Mouse (Mus musculus) midbrain, postnatal 0 days (tissue): ENCODE measurements at regions not wholly inside any gene's neighbourhood (a gene's known extent, or its start where the extent isn't known, plus 50 kb on each side); places are given as distances from the start of the nearest gene placed in this dataset.

Experiments used
- ATAC-seq: fragments of 200-750 bp; cut with Nextera tagmentation; 2 replicates; pipeline ENCODE4 v1.8.0; 2017; ENCODE audit warnings: moderate number of reproducible peaks, mild to moderate bottlenecking, moderate TSS enrichment, moderate library complexity; ENCODE audit not compliant: low FRiP score
- DNase-seq: peaks from one replicate; pipeline ENCODE4 v3.0.0-alpha.2; 2015; ENCODE audit warnings: low spot score
- H3K27ac ChIP-seq: fragments of 300-500 bp; sonication (generic); 2 replicates; pipeline ENCODE4 v1.5.1; 2014; ENCODE audit warnings: low read depth, mild to moderate bottlenecking, low read length, mixed read lengths
- H3K27me3 ChIP-seq: fragments of 300-500 bp; sonication (generic); 2 replicates; pipeline ENCODE4 v1.6.1; 2014; ENCODE audit warnings: low read length, control low read depth, mixed read lengths; ENCODE audit not compliant: insufficient read depth
- H3K36me3 ChIP-seq: fragments of 300-500 bp; sonication (generic); 2 replicates; pipeline ENCODE4 v1.6.1; 2014; ENCODE audit warnings: low read length, control low read depth, mixed read lengths; ENCODE audit not compliant: insufficient read depth
- H3K4me1 ChIP-seq: fragments of 300-500 bp; sonication (generic); 2 replicates; pipeline ENCODE4 v1.6.1; 2014; ENCODE audit warnings: mild to moderate bottlenecking, control low read depth, antibody characterized with exemption, low read length, mixed read lengths; ENCODE audit not compliant: insufficient read depth
- H3K4me2 ChIP-seq: fragments of 300-500 bp; sonication (generic); 2 replicates; pipeline ENCODE4 v1.6.1; 2014; ENCODE audit warnings: low read depth, mild to moderate bottlenecking, low read length, mixed read lengths; ENCODE audit not compliant: poor library complexity, severe bottlenecking
- H3K4me3 ChIP-seq: fragments of 300-500 bp; sonication (generic); 2 replicates; pipeline ENCODE4 v1.5.1; 2014; ENCODE audit warnings: low read depth, mild to moderate bottlenecking, low read length, moderate library complexity
- H3K9ac ChIP-seq: fragments of 300-500 bp; sonication (generic); replicated peaks from 2 replicates; pipeline ENCODE4 v1.6.1; 2014; ENCODE audit warnings: mild to moderate bottlenecking, low read length, moderate library complexity, mixed read lengths; ENCODE audit not compliant: poor library complexity, severe bottlenecking
- H3K9me3 ChIP-seq: fragments of 300-500 bp; sonication (generic); 2 replicates; pipeline ENCODE4 v1.6.1; 2016; ENCODE audit warnings: low read length, control low read depth
- CTCF ChIP-seq: IDR thresholded peaks from 2 replicates; pipeline ENCODE4 v1.5.1; 2016; ENCODE audit warnings: antibody characterized with exemption, mild to moderate bottlenecking
- WGBS: fragments of 180-500 bp; shearing (Covaris S2); extraction: QIAGEN DNeasy Blood & Tissue Kit; methylation state at CpG from one replicate; pipeline ENCODE4 v1.1.7; 2014; 5-methylcytosine and 5-hydroxymethylcytosine counted together

- Histone ChIP-seq H3K9me3 (no peaks in the 10 kb centered on the region), H3K27ac (no peak overlapping the region), H3K4me1 (peaks cover 6% of the 10 kb centered on the region; the same call in 1 of the 2 replicates), H3K4me2 (no peak overlapping the region), H3K27me3 (no peaks in the 10 kb centered on the region), H3K36me3 (no peaks in the 10 kb centered on the region), H3K4me3 (no peak overlapping the region), H3K9ac (no peak overlapping the region)
- ATAC-seq (no peak), DNase-seq (peak; percentile 62)
- WGBS, result 80% methylated on average over 2 of the region's 2 CpGs
- no peak for TF ChIP-seq CTCF
Measured at GRCm38 (mm10) chr7:73124976-73125375, 250.3 kb upstream of the Rgma start.

- DNase-seq, result no peak
- H3K4me3 ChIP-seq, result no peak overlapping the region
- no peak overlapping the region for H3K4me2 ChIP-seq
- no peak for TF ChIP-seq CTCF
- no peak overlapping the region for H3K9ac ChIP-seq
- peaks cover 6% of the 10 kb centered on the region; the same call in 1 of the 2 replicates for H3K4me1 ChIP-seq
- H3K9me3 ChIP-seq, result no peaks in the 10 kb centered on the region
- H3K27me3 ChIP-seq, result no peaks in the 10 kb centered on the region
- ATAC-seq, result no peak
- H3K27ac ChIP-seq, result no peak overlapping the region
- H3K36me3 ChIP-seq, result no peaks in the 10 kb centered on the region
- 21% methylated on average over 11 of the region's 11 CpGs for WGBS
Measured at GRCm38 (mm10) chr7:73125864-73126263, 249.4 kb upstream of the Rgma start.

- no peak for DNase-seq
- H3K9me3 ChIP-seq, result no peaks in the 10 kb centered on the region
- WGBS, result 70% methylated on average over 6 of the region's 6 CpGs
- H3K36me3 ChIP-seq, result no peaks in the 10 kb centered on the region
- TF ChIP-seq CTCF, result no peak
- ATAC-seq, result no peak
- no peak overlapping the region for H3K4me3 ChIP-seq
- H3K4me1 ChIP-seq, result no peaks in the 10 kb centered on the region
- H3K27me3 ChIP-seq, result no peaks in the 10 kb centered on the region
- no peak overlapping the region for H3K9ac ChIP-seq
- no peak overlapping the region for H3K4me2 ChIP-seq
- no peak overlapping the region for H3K27ac ChIP-seq
Measured at GRCm38 (mm10) chr7:73135786-73136185, 239.5 kb upstream of the Rgma start.

GRCm38 (mm10) chr7:73138269-73138668 is 237.0 kb upstream of the Rgma start:
- ATAC-seq (no peak), DNase-seq (no peak)
- H3K4me1 ChIP-seq, result no peaks in the 10 kb centered on the region; the same call in 1 of the 2 replicates
- WGBS, result 38% methylated on average over 5 of the region's 5 CpGs
- H3K36me3 ChIP-seq, result no peaks in the 10 kb centered on the region
- no peaks in the 10 kb centered on the region for H3K27me3 ChIP-seq
- no peak overlapping the region for H3K4me2 ChIP-seq
- no peak overlapping the region for H3K9ac ChIP-seq
- no peak overlapping the region for H3K27ac ChIP-seq
- H3K9me3 ChIP-seq, result no peaks in the 10 kb centered on the region
- 0 out of 2 replicates have a peak, but pooled peaks have one; percentile 14 for TF ChIP-seq CTCF
- H3K4me3 ChIP-seq, result no peak overlapping the region

- no peak overlapping the region for H3K9ac ChIP-seq
- no peak overlapping the region for H3K4me2 ChIP-seq
- H3K4me1 ChIP-seq, result no peaks in the 10 kb centered on the region; the same call in 1 of the 2 replicates
- H3K27ac ChIP-seq, result no peak overlapping the region
- H3K36me3 ChIP-seq, result no peaks in the 10 kb centered on the region
- H3K27me3 ChIP-seq, result no peaks in the 10 kb centered on the region
- no peaks in the 10 kb centered on the region for H3K9me3 ChIP-seq
- WGBS, result 14% methylated on average over 8 of the region's 8 CpGs
- no peak overlapping the region for H3K4me3 ChIP-seq
- ATAC-seq (no peak), DNase-seq (no peak)
- no peak for TF ChIP-seq CTCF
Measured at GRCm38 (mm10) chr7:73138861-73139493, 236.3 kb upstream of the Rgma start.

GRCm38 (mm10) chr7:73139901-73140300 is 235.4 kb upstream of the Rgma start:
- TF ChIP-seq CTCF, result no peak
- Histone ChIP-seq H3K4me1 (no peaks in the 10 kb centered on the region; the same call in 1 of the 2 replicates), H3K27me3 (no peaks in the 10 kb centered on the region), H3K36me3 (no peaks in the 10 kb centered on the region), H3K27ac (no peak overlapping the region), H3K9ac (no peak overlapping the region), H3K4me3 (no peak overlapping the region), H3K9me3 (no peaks in the 10 kb centered on the region), H3K4me2 (no peak overlapping the region)
- no peak for ATAC-seq
- DNase-seq, result no peak
- 46% methylated on average over 6 of the region's 6 CpGs for WGBS
